Mouse (Mus musculus) testis, postnatal 14 days (tissue): ENCODE measurements around the gene Cass4.
A peak's percentile ranks its signal among the peaks of the same experiment; 100 is the strongest.

Source experiments
- DNase-seq: peaks from one replicate; pipeline ENCODE4 v3.0.0; 2021; ENCODE audit warnings: low spot score

The Cass4 gene

GRCm38 (mm10) chr2:172393391-172394051, at the start of gene Cass4:
Gene Cass4, plus strand, starts transcription at chr2:172393794.
- no peak for DNase-seq

- DNase-seq = no peak
These were observed 48.9 kb upstream of the Cass4 start for GRCm38 (mm10) chr2:172344669-172345068.

GRCm38 (mm10) chr2:172345258-172345738, 48.3 kb upstream of the Cass4 start, which contains the start of gene Fam210b:
Gene Fam210b, plus strand, starts transcription at chr2:172345565.
- DNase-seq = peak; percentile 96

GRCm38 (mm10) chr2:172346034-172346929, 47.3 kb upstream of the Cass4 start:
- peak; percentile 39 for DNase-seq

- peak; percentile 47 for DNase-seq
These were observed 46.5 kb upstream of the Cass4 start for GRCm38 (mm10) chr2:172346933-172347611.

- no peak for DNase-seq
These were observed 45.2 kb upstream of the Cass4 start for GRCm38 (mm10) chr2:172348297-172348950.

- no peak for DNase-seq
These were observed 43.8 kb upstream of the Cass4 start for GRCm38 (mm10) chr2:172349776-172350175.

GRCm38 (mm10) chr2:172350773-172351172, 42.8 kb upstream of the Cass4 start:
- DNase-seq = no peak

- no peak for DNase-seq
These were observed 40.4 kb upstream of the Cass4 start for GRCm38 (mm10) chr2:172353218-172353617.

GRCm38 (mm10) chr2:172354761-172355160, 38.8 kb upstream of the Cass4 start:
- DNase-seq = no peak

GRCm38 (mm10) chr2:172355833-172356232, 37.8 kb upstream of the Cass4 start:
- no peak for DNase-seq

GRCm38 (mm10) chr2:172363176-172363575, 30.4 kb upstream of the Cass4 start:
- DNase-seq = no peak

- peak; percentile 97 for DNase-seq
These were observed 23.0 kb upstream of the Cass4 start, which contains the start of the genes Aurka and Cstf1 for GRCm38 (mm10) chr2:172370411-172371223. Gene Aurka, minus strand, starts transcription at chr2:172370535. Gene Cstf1, plus strand, starts transcription at chr2:172370681.

GRCm38 (mm10) chr2:172371258-172371657, 22.3 kb upstream of the Cass4 start:
- no peak for DNase-seq

- no peak for DNase-seq
These were observed 17.0 kb upstream of the Cass4 start for GRCm38 (mm10) chr2:172376551-172376950.

GRCm38 (mm10) chr2:172376999-172377515, 16.5 kb upstream of the Cass4 start:
- no peak for DNase-seq

GRCm38 (mm10) chr2:172378332-172378731, 15.3 kb upstream of the Cass4 start:
- no peak for DNase-seq

GRCm38 (mm10) chr2:172380513-172380912, 13.1 kb upstream of the Cass4 start:
- DNase-seq = no peak

- no peak for DNase-seq
These were observed 12.3 kb upstream of the Cass4 start for GRCm38 (mm10) chr2:172381341-172381740.

- no peak for DNase-seq
These were observed 11.7 kb upstream of the Cass4 start for GRCm38 (mm10) chr2:172381898-172382297.

GRCm38 (mm10) chr2:172384715-172385114, 8.9 kb upstream of the Cass4 start:
- DNase-seq = no peak
